In genomic region chr11:45027076-45027475, GRCm38 (mm10) we compare ENCODE assay signal across 10 mouse cellular contexts.
DNase-seq lines count a peak whose midpoint lies in the region; ATAC-seq and TF ChIP-seq lines count a peak whose summit lies in the region.
"Had no signal": no experiment of that assay in that cellular context is flagged by ENCODE, and none has a peak within 500 bp of the region (broad histone marks: within the 10 kb centered on the region; RNA-seq: fewer than 3 reads in every experiment).

No protein-coding gene starts in this region.

- no peak overlapping the region for H3K27ac ChIP-seq in kidney, embryonic 15.5 days
- no peak overlapping the region for H3K27ac ChIP-seq in forebrain, embryonic 12.5 days
- H3K27ac ChIP-seq in hindbrain, embryonic 15.5 days (replicated peaks) = peak overlapping the region; percentile 49; the same call in 1 of the 2 replicates
- no peak overlapping the region for H3K27ac ChIP-seq in midbrain, postnatal 0 days (ENCODE audit: low read depth, low read length)

- no peaks in the 10 kb centered on the region for H3K27me3 ChIP-seq in kidney, embryonic 15.5 days
- peaks cover 8% of the 10 kb centered on the region; the same call in 1 of the 2 replicates for H3K27me3 ChIP-seq in forebrain, embryonic 12.5 days
- no peaks in the 10 kb centered on the region for H3K27me3 ChIP-seq in hindbrain, embryonic 15.5 days
- H3K27me3 ChIP-seq in midbrain, postnatal 0 days (ENCODE audit: insufficient read depth, low read length) = no peaks in the 10 kb centered on the region

- no peak for ATAC-seq in kidney, embryonic 15.5 days (replicated peaks; ENCODE audit: low FRiP score)
- no peak for ATAC-seq in forebrain, embryonic 12.5 days (ENCODE audit: low FRiP score)
- ATAC-seq in hindbrain, embryonic 15.5 days (ENCODE audit: low FRiP score, low read depth) = peak; percentile 59; the same call in 1 of the 2 replicates
- no peak for ATAC-seq in midbrain, postnatal 0 days (ENCODE audit: low FRiP score)
- no peak for ATAC-seq in megakaryocyte progenitor cell, adult 5-6 weeks (replicated peaks; ENCODE audit: poor library complexity)

- no peaks in the 10 kb centered on the region for H3K36me3 ChIP-seq in kidney, embryonic 15.5 days
- H3K36me3 ChIP-seq in forebrain, embryonic 12.5 days (replicated peaks) = no peaks in the 10 kb centered on the region
- no peaks in the 10 kb centered on the region for H3K36me3 ChIP-seq in hindbrain, embryonic 15.5 days
- H3K36me3 ChIP-seq in midbrain, postnatal 0 days (ENCODE audit: insufficient read depth, low read length) = no peaks in the 10 kb centered on the region

- H3K4me1 ChIP-seq in kidney, embryonic 15.5 days = peaks cover 18% of the 10 kb centered on the region
- peaks cover 11% of the 10 kb centered on the region for H3K4me1 ChIP-seq in forebrain, embryonic 12.5 days
- peaks cover 11% of the 10 kb centered on the region for H3K4me1 ChIP-seq in hindbrain, embryonic 15.5 days (replicated peaks)
- no peaks in the 10 kb centered on the region for H3K4me1 ChIP-seq in midbrain, postnatal 0 days (ENCODE audit: insufficient read depth, low read length)

- peak overlapping the region; percentile 44 for H3K4me2 ChIP-seq in kidney, embryonic 15.5 days
- peak overlapping the region; percentile 32 for H3K4me2 ChIP-seq in forebrain, embryonic 12.5 days
- H3K4me2 ChIP-seq in hindbrain, embryonic 15.5 days = peak overlapping the region; percentile 33
- H3K4me2 ChIP-seq in midbrain, postnatal 0 days (ENCODE audit: low read depth, low read length, poor library complexity, severe bottlenecking) = peak overlapping the region; percentile 28

- no peak for DNase-seq in kidney, adult 8-10 months
- no peak for DNase-seq in midbrain, postnatal 0 days (ENCODE audit: low spot score)
- no peak for DNase-seq in gastrocnemius, postnatal 25 days
- no peak for DNase-seq in natural killer cell, adult 2 months (ENCODE audit: low spot score in 2 of 2)
- DNase-seq: cerebellum, postnatal 36 days; thymus, postnatal 14 days had no signal

- no peak overlapping the region for H3K4me3 ChIP-seq in kidney, embryonic 15.5 days (replicated peaks)
- H3K4me3 ChIP-seq in forebrain, embryonic 12.5 days (replicated peaks) = no peak overlapping the region
- H3K4me3 ChIP-seq in hindbrain, embryonic 15.5 days = no peak overlapping the region
- no peak overlapping the region for H3K4me3 ChIP-seq in midbrain, postnatal 0 days (ENCODE audit: low read depth, low read length)

- H3K9ac ChIP-seq in kidney, embryonic 15.5 days = no peak overlapping the region
- H3K9ac ChIP-seq in forebrain, embryonic 12.5 days = no peak overlapping the region
- 0 out of 2 replicates have a peak overlapping the region, but pooled peaks have one; percentile 27 for H3K9ac ChIP-seq in hindbrain, embryonic 15.5 days
- no peak overlapping the region for H3K9ac ChIP-seq in midbrain, postnatal 0 days (replicated peaks; ENCODE audit: low read length, poor library complexity, severe bottlenecking)

- TF ChIP-seq CTCF in midbrain, postnatal 0 days (IDR thresholded peaks at IDR 0.05) = no peak

- WGBS in kidney, embryonic 15.5 days = 38% methylated on average over 7 of the region's 7 CpGs
- 57% methylated on average over 7 of the region's 7 CpGs for WGBS in forebrain, embryonic 12.5 days
- WGBS in hindbrain, embryonic 15.5 days = 39% methylated on average over 7 of the region's 7 CpGs
- 35% methylated on average over 7 of the region's 7 CpGs for WGBS in midbrain, postnatal 0 days

- no peaks in the 10 kb centered on the region for H3K9me3 ChIP-seq in kidney, embryonic 15.5 days (replicated peaks)
- H3K9me3 ChIP-seq in forebrain, embryonic 12.5 days = no peaks in the 10 kb centered on the region
- H3K9me3 ChIP-seq in hindbrain, embryonic 15.5 days = no peaks in the 10 kb centered on the region
- no peaks in the 10 kb centered on the region for H3K9me3 ChIP-seq in midbrain, postnatal 0 days (ENCODE audit: low read length)
